Mouse (Mus musculus) stomach, postnatal 0 days (tissue): ENCODE measurements around the gene Fam110a. TPM values are rescaled to one million over a fixed set of nuclear protein-coding genes. Genes with fewer than 3 reads are reported as not detected.

Experiments
- ATAC-seq: fragments of 200-750 bp; cut with Nextera tagmentation; 2 replicates; pipeline ENCODE4 v1.8.0; 2017; ENCODE audit not compliant: low FRiP score, low TSS enrichment
- DNase-seq: peaks from one replicate; pipeline ENCODE4 v3.0.0-alpha.2; 2016; ENCODE audit warnings: low spot score
- H3K27ac ChIP-seq: fragments of 300-500 bp; sonication (generic); replicated peaks from 2 replicates; pipeline ENCODE4 v1.5.1; 2014; ENCODE audit warnings: mild to moderate bottlenecking, control low read depth
- H3K27me3 ChIP-seq: fragments of 300-500 bp; sonication (generic); 2 replicates; pipeline ENCODE4 v1.6.1; 2014; ENCODE audit warnings: low read length; ENCODE audit not compliant: control insufficient read depth, insufficient read depth
- H3K36me3 ChIP-seq: fragments of 300-500 bp; sonication (generic); 2 replicates; pipeline ENCODE4 v1.6.1; 2014; ENCODE audit warnings: low read length, mixed read lengths; ENCODE audit not compliant: control insufficient read depth, insufficient read depth
- H3K4me1 ChIP-seq: fragments of 300-500 bp; sonication (generic); replicated peaks from 2 replicates; pipeline ENCODE4 v1.6.1; 2014; ENCODE audit warnings: antibody characterized with exemption; ENCODE audit not compliant: control insufficient read depth, insufficient read depth
- H3K4me2 ChIP-seq: fragments of 300-500 bp; sonication (generic); replicated peaks from 2 replicates; pipeline ENCODE4 v1.6.1; 2014; ENCODE audit warnings: low read depth, mild to moderate bottlenecking, control low read depth, moderate library complexity
- H3K4me3 ChIP-seq: fragments of 300-500 bp; sonication (generic); 2 replicates; pipeline ENCODE4 v1.5.1; 2014; ENCODE audit warnings: low read depth, low read length, control low read depth
- H3K9ac ChIP-seq: fragments of 300-500 bp; sonication (generic); 2 replicates; pipeline ENCODE4 v1.6.1; 2014; ENCODE audit warnings: mild to moderate bottlenecking, low read length, control low read depth, mixed read lengths
- H3K9me3 ChIP-seq: fragments of 300-500 bp; sonication (generic); 2 replicates; pipeline ENCODE4 v1.6.1; 2016; ENCODE audit warnings: low read length; ENCODE audit not compliant: control insufficient read depth
- CTCF ChIP-seq: IDR thresholded peaks from 2 replicates; pipeline ENCODE4 v1.5.1; 2016; ENCODE audit warnings: antibody characterized with exemption, low read depth, mild to moderate bottlenecking, moderate library complexity
- EP300 ChIP-seq: optimal IDR thresholded peaks from 2 replicates; pipeline ENCODE3; 2016; ENCODE audit warnings: antibody characterized with exemption
- WGBS: fragments of 180-500 bp; shearing (Covaris S2); extraction: QIAGEN DNeasy Blood & Tissue Kit; methylation state at CpG from one replicate; pipeline ENCODE4 v1.1.7; 2014; 5-methylcytosine and 5-hydroxymethylcytosine counted together
- polyA plus RNA-seq: library from polyadenylated mRNA; unstranded; fragments of >200 nt; fragmentation: Nextera tagmentation; extraction: Ambion mirVana; gene quantifications from 2 replicates; pipeline ENCODE4 v1.2.1, GENCODE M21; 2015

The Fam110a gene
- polyA plus RNA-seq, 1 experiment from 2014 or later, result 29.9 TPM

DNA sequence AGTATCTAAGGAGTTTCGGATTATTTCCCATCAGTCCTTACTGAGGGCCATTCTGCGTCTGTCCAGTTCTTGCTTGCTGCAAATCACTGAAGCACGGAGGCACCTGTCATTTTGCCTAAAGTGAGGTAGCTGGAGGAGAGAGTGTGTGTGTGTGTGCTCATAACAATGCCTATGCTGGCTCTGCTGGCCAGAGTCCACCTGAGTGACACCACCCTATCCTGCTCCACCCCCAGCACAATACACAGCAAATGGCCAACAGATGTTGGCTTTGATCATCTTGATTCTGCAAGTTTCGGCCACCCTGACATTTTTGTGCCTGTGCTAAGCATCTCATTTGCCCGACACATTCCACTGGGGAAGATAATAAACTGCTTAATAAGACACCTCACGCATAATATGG is 1.5 kb downstream of the Fam110a start:
- Histone ChIP-seq H3K27me3 (no peaks in the 10 kb centered on the region), H3K4me2 (peak overlapping the region; percentile 91), H3K4me1 (peaks cover 11% of the 10 kb centered on the region), H3K9ac (no peak overlapping the region), H3K4me3 (no peak overlapping the region), H3K27ac (peak overlapping the region; percentile 36; the same call in 1 of the 2 replicates), H3K36me3 (no peaks in the 10 kb centered on the region), H3K9me3 (no peaks in the 10 kb centered on the region)
- 68% methylated on average over 6 of the region's 6 CpGs for WGBS
- TF ChIP-seq EP300, result no peak
- ATAC-seq, result no peak
- DNase-seq, result no peak

GRCm38 (mm10) chr2:151977689-151978440 is 2.2 kb downstream of the Fam110a start:
- peak overlapping the region; percentile 61 for H3K27ac ChIP-seq
- H3K9ac ChIP-seq, result 0 out of 2 replicates have a peak overlapping the region, but pooled peaks have one; percentile 32
- no peaks in the 10 kb centered on the region for H3K27me3 ChIP-seq
- no peaks in the 10 kb centered on the region for H3K9me3 ChIP-seq
- H3K4me2 ChIP-seq, result peak overlapping the region; percentile 15; the same call in 1 of the 2 replicates
- H3K36me3 ChIP-seq, result no peaks in the 10 kb centered on the region
- no peak for DNase-seq
- no peak for TF ChIP-seq EP300
- TF ChIP-seq CTCF, result no peak
- 62% methylated on average over 4 of the region's 4 CpGs for WGBS
- peaks cover 11% of the 10 kb centered on the region for H3K4me1 ChIP-seq
- ATAC-seq, result no peak
- H3K4me3 ChIP-seq, result no peak overlapping the region

DNA sequence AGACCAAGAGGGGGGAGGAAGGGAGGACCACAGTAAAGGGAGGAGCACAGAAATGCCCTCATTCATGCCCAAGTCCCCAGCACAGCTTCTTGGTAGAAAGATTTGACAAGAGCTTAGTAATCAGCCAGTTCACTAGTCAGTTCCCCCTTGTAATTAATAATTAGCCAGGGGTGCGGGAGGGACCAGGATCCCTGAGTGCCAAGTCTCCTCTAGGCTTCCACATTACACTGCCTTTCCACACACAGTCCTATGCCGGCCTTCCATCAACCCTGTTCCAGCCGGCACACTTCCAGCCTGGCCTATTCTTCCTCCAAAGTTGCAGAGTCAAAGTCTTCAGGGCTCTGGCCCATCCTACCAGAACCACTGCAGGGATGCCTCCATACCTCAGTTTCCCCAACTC is 4.0 kb downstream of the Fam110a start:
- peaks cover 14% of the 10 kb centered on the region for H3K4me1 ChIP-seq
- WGBS, result 69% methylated on average over 3 of the region's 3 CpGs
- H3K36me3 ChIP-seq, result no peaks in the 10 kb centered on the region
- TF ChIP-seq CTCF, result no peak
- no peak for TF ChIP-seq EP300
- no peak overlapping the region for H3K9ac ChIP-seq
- H3K9me3 ChIP-seq, result no peaks in the 10 kb centered on the region
- H3K27ac ChIP-seq, result peak overlapping the region; percentile 30; the same call in 1 of the 2 replicates
- DNase-seq, result peak; percentile 57
- ATAC-seq, result peak; percentile 16; the same call in 1 of the 2 replicates
- no peak overlapping the region for H3K4me2 ChIP-seq
- H3K4me3 ChIP-seq, result no peak overlapping the region
- no peaks in the 10 kb centered on the region for H3K27me3 ChIP-seq

GRCm38 (mm10) chr2:151975295-151975694 is 4.7 kb downstream of the Fam110a start:
- TF ChIP-seq EP300 (no peak), CTCF (peak; percentile 50)
- ATAC-seq (no peak), DNase-seq (no peak)
- Histone ChIP-seq H3K27ac (no peak overlapping the region), H3K4me2 (no peak overlapping the region), H3K36me3 (no peaks in the 10 kb centered on the region), H3K9me3 (no peaks in the 10 kb centered on the region), H3K27me3 (no peaks in the 10 kb centered on the region), H3K9ac (no peak overlapping the region), H3K4me1 (peaks cover 19% of the 10 kb centered on the region), H3K4me3 (no peak overlapping the region)
- 85% methylated on average over 5 of the region's 5 CpGs for WGBS

DNA sequence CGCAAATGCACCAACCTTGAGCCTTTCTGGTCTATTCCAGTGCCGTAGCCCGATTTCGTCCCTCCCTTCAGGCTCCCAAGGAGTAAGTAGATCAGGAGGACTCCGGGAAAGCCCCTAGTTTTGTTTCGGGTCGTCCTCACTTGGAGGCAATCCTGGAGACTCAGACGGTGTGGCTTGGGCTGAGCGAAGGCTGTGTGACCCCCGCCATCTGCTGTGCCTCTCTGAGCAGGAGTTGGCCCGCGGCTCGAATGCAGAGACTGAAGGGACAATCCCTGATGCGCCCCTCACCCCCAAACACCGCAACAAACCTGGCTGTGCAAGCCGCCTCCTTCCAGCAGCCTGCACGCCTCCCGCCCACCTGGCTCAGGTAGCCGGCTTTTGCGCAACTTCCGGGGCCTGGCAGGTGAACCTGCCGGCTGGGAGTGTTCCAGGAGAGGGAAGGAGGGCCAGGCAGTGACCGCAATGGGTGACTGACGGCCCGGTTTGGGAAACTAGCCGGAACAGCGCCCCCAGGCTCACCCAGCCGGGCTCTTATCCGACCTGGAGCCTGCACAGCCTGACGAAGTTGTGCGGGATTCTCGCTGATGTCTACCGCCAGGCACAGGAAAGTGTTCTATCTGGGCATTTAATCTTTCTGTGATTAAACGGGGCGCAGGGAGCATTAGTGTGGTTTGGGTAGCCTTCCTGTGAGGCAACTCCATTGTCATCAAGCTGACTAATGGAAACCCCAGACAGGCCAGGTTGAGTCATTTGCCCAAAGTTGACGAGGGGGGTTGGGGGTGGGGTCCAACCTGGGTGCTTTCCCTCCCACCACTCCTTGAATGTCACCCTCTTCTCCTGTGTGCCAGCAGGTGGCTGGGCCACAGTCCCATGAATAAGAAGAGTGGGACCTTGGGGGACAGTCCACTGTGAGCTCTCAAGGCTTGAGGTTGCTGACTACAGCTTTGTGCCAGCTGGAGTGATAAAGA is 6.1 kb downstream of the Fam110a start:
- no peaks in the 10 kb centered on the region for H3K9me3 ChIP-seq
- H3K4me2 ChIP-seq, result peak overlapping the region; percentile 64
- no peaks in the 10 kb centered on the region for H3K27me3 ChIP-seq
- 26% methylated on average over 36 of the region's 36 CpGs for WGBS
- ATAC-seq, result peak; percentile 61
- H3K36me3 ChIP-seq, result 0 out of 2 replicates have a peak, but pooled peaks cover 5% of the 10 kb centered on the region
- peak overlapping the region; percentile 57 for H3K9ac ChIP-seq
- H3K4me1 ChIP-seq, result peaks cover 18% of the 10 kb centered on the region
- H3K27ac ChIP-seq, result peak overlapping the region; percentile 88
- peak overlapping the region; percentile 33 for H3K4me3 ChIP-seq
- TF ChIP-seq CTCF, result peak; percentile 51
- no peak for TF ChIP-seq EP300
- DNase-seq, result peak; percentile 93
